Mouse (Mus musculus) neural tube, postnatal 0 days (tissue): ENCODE results near the gene Gnat2. TPM values are rescaled to one million over a fixed set of nuclear protein-coding genes. Genes with fewer than 3 reads are reported as not detected.

ENCODE experiments used
- polyA plus RNA-seq: library from polyadenylated mRNA; unstranded; fragments of >200 nt; fragmentation: Nextera tagmentation; extraction: Ambion mirVana; gene quantifications from 2 replicates; pipeline ENCODE4 v1.2.1, GENCODE M21; 2015

Gnat2 gene
- polyA plus RNA-seq, result 0.09 TPM in 1 of 2 replicates, not detected in the other

DNA sequence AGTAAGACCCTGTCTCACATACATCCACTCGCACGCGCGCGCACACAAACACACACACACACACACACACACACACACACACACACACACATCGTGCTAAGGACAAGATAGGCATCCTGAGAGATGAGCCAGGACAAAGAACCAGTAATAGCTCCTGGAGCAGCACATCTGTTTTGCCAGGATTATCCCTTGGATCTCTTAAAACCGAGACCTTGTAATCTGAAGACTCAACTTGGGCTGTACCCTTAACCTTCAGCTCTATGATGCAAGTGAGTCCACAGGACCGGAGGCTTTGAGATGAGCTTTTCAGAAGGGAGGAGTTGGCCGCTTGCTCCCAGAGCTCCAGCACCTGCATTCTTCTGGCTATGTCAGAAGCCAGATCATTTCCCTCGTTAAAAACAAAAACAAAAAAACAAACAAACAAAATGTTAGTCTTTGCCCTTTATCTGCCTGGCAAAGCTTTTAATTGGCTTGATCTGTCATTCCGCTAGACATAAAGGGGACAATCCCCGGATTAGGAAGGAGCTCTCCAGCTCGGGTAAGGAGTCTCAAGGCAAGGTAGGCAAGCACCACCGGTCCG is at the start of gene Gnat2:
Gene Gnat2, plus strand, starts transcription at position 254 of the 580 bp plus-strand sequence.

DNA sequence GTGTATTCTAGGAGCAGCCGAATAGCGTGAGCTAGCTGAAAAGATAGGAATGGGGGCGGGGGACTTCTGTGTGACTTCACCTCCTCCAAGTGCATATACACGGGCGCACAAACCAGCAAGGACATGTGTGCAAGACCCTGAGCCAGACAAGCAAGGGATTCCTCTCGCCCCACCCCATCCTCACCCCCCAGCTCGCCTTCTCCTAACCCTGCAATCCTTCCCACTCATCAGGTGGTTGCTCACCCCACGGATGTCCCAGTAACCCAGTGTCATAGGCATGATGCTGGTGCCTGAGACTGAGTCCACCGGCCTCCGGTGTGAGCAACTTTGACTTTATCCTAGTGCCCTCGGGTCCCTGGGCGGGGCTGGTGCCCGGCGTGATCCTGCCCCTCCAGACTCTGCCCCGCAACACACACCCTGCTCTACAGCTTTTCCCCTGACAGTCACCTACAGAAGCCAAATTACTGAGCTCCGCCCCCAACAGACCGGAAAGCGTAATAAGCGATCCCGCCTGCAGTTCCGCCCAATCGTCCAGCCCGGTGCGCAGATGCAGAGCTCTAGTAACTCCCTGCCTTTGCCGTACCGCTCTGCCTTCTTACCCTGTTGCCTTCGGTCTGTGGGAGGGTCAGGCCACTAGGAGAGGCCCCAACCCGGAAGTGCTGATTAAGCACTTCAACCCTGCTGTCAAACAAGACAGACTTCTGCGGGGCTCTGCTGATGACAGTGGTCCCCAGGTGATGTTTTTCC is 48.0 kb upstream of the Gnat2 start, which contains the start of gene Gstm4:
Gene Gstm4, minus strand, starts transcription at position 501 of the 747 bp plus-strand sequence.

DNA sequence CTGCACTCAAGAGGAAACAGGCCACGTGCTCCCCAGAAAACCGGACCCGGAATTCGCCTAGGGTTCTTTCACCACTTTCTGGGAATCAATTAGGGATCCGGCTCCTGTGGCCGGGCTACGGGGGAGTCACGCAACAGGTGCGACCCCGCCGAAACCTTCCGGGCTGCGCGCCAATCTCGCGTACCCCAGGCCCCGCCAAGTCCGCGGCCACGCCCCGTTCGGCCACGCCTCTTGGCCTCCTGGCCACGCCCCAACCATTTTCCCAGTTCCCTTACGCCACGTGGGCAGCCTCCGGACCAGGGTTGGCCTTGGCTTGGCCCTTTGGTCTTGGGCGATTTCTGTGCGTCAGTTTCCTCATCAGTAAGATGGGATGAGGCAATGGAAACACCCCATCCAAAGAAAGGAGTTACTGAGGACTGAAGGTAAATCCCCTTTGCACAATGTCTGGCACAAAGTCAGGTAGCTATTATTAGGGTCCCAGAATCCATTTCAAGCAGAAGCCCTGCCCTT is 6.1 kb upstream of the Gnat2 start, which contains the start of gene Ampd2:
Gene Ampd2, minus strand, starts transcription at position 182 of the 510 bp plus-strand sequence.

DNA sequence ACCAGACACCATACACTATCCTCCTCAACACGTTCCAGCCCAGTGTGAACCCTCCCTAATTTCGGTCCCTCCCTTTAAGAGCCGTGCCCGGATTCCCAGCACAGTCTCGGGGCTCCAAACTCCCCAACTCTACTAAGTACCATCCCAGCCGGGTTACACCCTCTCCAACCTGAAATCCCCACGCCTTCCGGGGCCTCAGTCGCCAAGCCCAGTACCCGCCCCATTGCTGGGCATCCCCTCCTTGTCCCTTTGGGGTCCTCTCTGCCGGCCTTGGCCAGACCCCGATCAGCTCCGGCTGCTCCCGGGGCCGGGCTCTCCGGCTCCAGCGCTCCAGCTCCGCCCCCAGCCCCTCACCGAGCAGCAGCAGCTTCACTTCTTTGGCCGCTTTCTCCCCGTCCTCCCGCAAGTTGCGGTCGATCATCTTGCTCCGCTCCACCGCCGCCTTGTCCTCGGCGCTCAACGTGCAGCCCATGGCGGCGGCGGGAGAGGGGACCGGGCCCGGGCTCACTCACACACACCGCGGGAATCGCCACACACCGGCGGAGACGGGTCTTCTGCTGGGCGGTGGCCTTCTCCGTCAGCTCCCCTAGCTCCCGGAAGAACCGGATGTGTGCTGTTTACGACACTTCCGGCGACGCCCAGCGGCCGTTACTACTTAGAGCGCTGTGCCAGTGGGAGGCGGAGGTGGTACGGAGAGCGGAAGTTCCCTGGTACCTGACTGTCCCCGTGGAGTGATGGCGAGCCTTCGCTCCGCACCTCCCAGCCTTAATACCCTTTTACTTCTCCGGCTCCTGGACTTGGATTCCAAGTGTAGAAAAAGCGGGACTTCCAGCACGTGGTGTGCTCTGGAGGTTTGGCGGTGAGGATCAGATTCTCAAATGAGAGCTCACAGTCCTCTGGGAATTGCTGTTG is 53.2 kb downstream of the Gnat2 start, which contains the start of gene Gnai3:
Gene Gnai3, minus strand, starts transcription at position 613 of the 912 bp plus-strand sequence.

Other genes starting within 250 kb of the Gnat2 start
- gene Eps8l3, start 215.6 kb upstream of the Gnat2 start, polyA plus RNA-seq, result not detected in 2 replicates
- 376 and 412 TPM in 2 replicates for gene Gstm5, start 197.0 kb upstream of the Gnat2 start, polyA plus RNA-seq
- 35.9 and 41.4 TPM in 2 replicates for gene Gstm7, start 161.0 kb upstream of the Gnat2 start, polyA plus RNA-seq
- 13.3 and 16.4 TPM in 2 replicates for gene Gstm6, start 149.0 kb upstream of the Gnat2 start, polyA plus RNA-seq
- not detected in 2 replicates for gene Gstm3, start 123.5 kb upstream of the Gnat2 start, polyA plus RNA-seq
- 12.0 and 19.7 TPM in 2 replicates for gene Gstm2, start 106.3 kb upstream of the Gnat2 start, polyA plus RNA-seq
- 540 and 612 TPM in 2 replicates for gene Gstm1, start 74.8 kb upstream of the Gnat2 start, polyA plus RNA-seq
- gene Gstm4, start 47.9 kb upstream of the Gnat2 start, polyA plus RNA-seq, result 24.6 and 24.8 TPM in 2 replicates
- 46.4 and 51.5 TPM in 2 replicates for gene Ampd2, start 6.1 kb upstream of the Gnat2 start, polyA plus RNA-seq
- 74.5 and 76.0 TPM in 2 replicates for gene Gnai3, start 53.4 kb downstream of the Gnat2 start, polyA plus RNA-seq
- gene Gpr61, start 62.1 kb downstream of the Gnat2 start, polyA plus RNA-seq, result 8.6 TPM in 2 replicates
- gene Amigo1, start 93.5 kb downstream of the Gnat2 start, polyA plus RNA-seq, result 13.9 and 16.3 TPM in 2 replicates
- 2.4 and 2.7 TPM in 2 replicates for gene Cyb561d1, start 108.4 kb downstream of the Gnat2 start, polyA plus RNA-seq
- 12.6 and 13.1 TPM in 2 replicates for gene Atxn7l2, start 118.1 kb downstream of the Gnat2 start, polyA plus RNA-seq
- gene Sypl2, start 133.9 kb downstream of the Gnat2 start, polyA plus RNA-seq, result 0.45 and 0.62 TPM in 2 replicates
- gene Psma5, start 164.1 kb downstream of the Gnat2 start, polyA plus RNA-seq, result 236 and 243 TPM in 2 replicates
- gene Sort1, start 191.3 kb downstream of the Gnat2 start, polyA plus RNA-seq, result 13.1 and 15.4 TPM in 2 replicates